Mouse (Mus musculus) heart, embryonic 16.5 days (tissue): ENCODE measurements around the gene Arpin. TPM values are rescaled to one million over a fixed set of nuclear protein-coding genes. Genes with fewer than 3 reads are reported as not detected.

Experiments used
- ATAC-seq: fragments of 200-750 bp; cut with Nextera tagmentation; replicated peaks from 2 replicates; pipeline ENCODE4 v1.8.0; 2017; ENCODE audit warnings: moderate number of reproducible peaks; ENCODE audit not compliant: insufficient read depth, low FRiP score; ENCODE audit errors: extremely low read depth
- H3K27ac ChIP-seq: fragments of 300-500 bp; sonication (generic); 2 replicates; pipeline ENCODE4 v1.5.1; 2014; ENCODE audit warnings: mild to moderate bottlenecking, low read length, control low read depth, moderate library complexity
- H3K27me3 ChIP-seq: fragments of 300-500 bp; sonication (generic); 2 replicates; pipeline ENCODE4 v1.6.1; 2014; ENCODE audit warnings: low read length, mixed read lengths; ENCODE audit not compliant: control insufficient read depth, insufficient read depth
- H3K36me3 ChIP-seq: fragments of 300-500 bp; sonication (generic); 2 replicates; pipeline ENCODE4 v1.6.1; 2014; ENCODE audit not compliant: control insufficient read depth, insufficient read depth
- H3K4me1 ChIP-seq: fragments of 300-500 bp; sonication (generic); 2 replicates; pipeline ENCODE4 v1.6.1; 2014; ENCODE audit warnings: low read length, mixed read lengths; ENCODE audit not compliant: control insufficient read depth, insufficient read depth
- H3K4me2 ChIP-seq: fragments of 300-500 bp; sonication (generic); 2 replicates; pipeline ENCODE4 v1.6.1; 2014; ENCODE audit warnings: low read depth, mild to moderate bottlenecking, control low read depth, low read length
- H3K4me3 ChIP-seq: fragments of 300-500 bp; sonication (generic); 2 replicates; pipeline ENCODE4 v1.5.1; 2014; ENCODE audit warnings: mild to moderate bottlenecking, control low read depth, low read length
- H3K9ac ChIP-seq: fragments of 300-500 bp; sonication (generic); 2 replicates; pipeline ENCODE4 v1.6.1; 2014; ENCODE audit warnings: low read length, control low read depth
- H3K9me3 ChIP-seq: fragments of 300-500 bp; sonication (generic); replicated peaks from 2 replicates; pipeline ENCODE4 v1.6.1; 2016; ENCODE audit warnings: low read length; ENCODE audit not compliant: control insufficient read depth
- WGBS: fragments of 180-500 bp; shearing (Covaris S2); extraction: QIAGEN DNeasy Blood & Tissue Kit; methylation state at CpG from one replicate; pipeline ENCODE4 v1.1.7; 2014; 5-methylcytosine and 5-hydroxymethylcytosine counted together
- microRNA-seq: library from miRNA; unstranded; fragments of <30 nt; microRNA quantifications from one replicate; pipeline ENCODE4, GENCODE M21; 2017
- polyA plus RNA-seq: library from polyadenylated mRNA; unstranded; fragments of >200 nt; fragmentation: Nextera tagmentation; extraction: Ambion mirVana; gene quantifications from 2 replicates; pipeline ENCODE4 v1.2.1, GENCODE M21; 2015

The Arpin gene
- polyA plus RNA-seq, 1 experiment from 2014 or later: 28.2 TPM

DNA sequence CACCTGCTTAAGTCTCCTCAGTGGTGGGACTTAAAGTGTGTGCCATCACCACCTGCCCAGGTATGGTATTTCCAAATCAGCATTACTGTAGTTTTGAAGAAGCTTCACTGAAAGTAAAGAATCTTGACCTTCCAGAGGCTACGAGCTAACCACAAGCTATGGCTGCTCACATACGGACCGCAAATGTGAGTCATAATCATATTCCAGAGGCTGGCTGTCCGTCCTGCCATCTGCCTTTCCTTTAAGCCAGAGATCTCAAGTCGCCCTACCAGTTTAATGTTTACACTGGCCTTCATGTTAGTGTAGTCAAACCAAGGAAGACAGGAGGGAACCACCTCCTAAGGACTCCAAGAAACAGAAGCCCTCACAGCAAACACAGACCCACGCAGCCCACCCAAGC lies 53.3 kb downstream of the Arpin start:
- peaks cover 14% of the 10 kb centered on the region for H3K36me3 ChIP-seq
- 93% methylated on average over 6 of the region's 6 CpGs for WGBS
- no peak overlapping the region for H3K27ac ChIP-seq
- ATAC-seq: no peak
- H3K9me3 ChIP-seq: no peaks in the 10 kb centered on the region
- H3K4me3 ChIP-seq: no peak overlapping the region
- H3K4me2 ChIP-seq: no peak overlapping the region
- H3K27me3 ChIP-seq: no peaks in the 10 kb centered on the region
- no peak overlapping the region for H3K9ac ChIP-seq
- no peaks in the 10 kb centered on the region; the same call in 1 of the 2 replicates for H3K4me1 ChIP-seq

GRCm38 (mm10) chr7:79880998-79881397 lies 54.2 kb downstream of the Arpin start:
- Histone ChIP-seq H3K9me3 (no peaks in the 10 kb centered on the region), H3K4me1 (no peaks in the 10 kb centered on the region), H3K4me3 (no peak overlapping the region), H3K27me3 (no peaks in the 10 kb centered on the region), H3K36me3 (peaks cover 16% of the 10 kb centered on the region), H3K4me2 (no peak overlapping the region), H3K27ac (no peak overlapping the region), H3K9ac (no peak overlapping the region)
- WGBS: 42% methylated on average over 3 of the region's 3 CpGs
- no peak; the same call in 1 of the 2 replicates for ATAC-seq

- no peak overlapping the region for H3K4me3 ChIP-seq
- no peak overlapping the region for H3K4me2 ChIP-seq
- peaks cover 16% of the 10 kb centered on the region for H3K36me3 ChIP-seq
- no peaks in the 10 kb centered on the region for H3K4me1 ChIP-seq
- no peak for ATAC-seq
- H3K27ac ChIP-seq: no peak overlapping the region
- no peak overlapping the region for H3K9ac ChIP-seq
- H3K27me3 ChIP-seq: no peaks in the 10 kb centered on the region
- 81% methylated on average over 6 of the region's 6 CpGs for WGBS
- no peaks in the 10 kb centered on the region for H3K9me3 ChIP-seq
Measured at GRCm38 (mm10) chr7:79880033-79880432, 55.1 kb downstream of the Arpin start.

DNA sequence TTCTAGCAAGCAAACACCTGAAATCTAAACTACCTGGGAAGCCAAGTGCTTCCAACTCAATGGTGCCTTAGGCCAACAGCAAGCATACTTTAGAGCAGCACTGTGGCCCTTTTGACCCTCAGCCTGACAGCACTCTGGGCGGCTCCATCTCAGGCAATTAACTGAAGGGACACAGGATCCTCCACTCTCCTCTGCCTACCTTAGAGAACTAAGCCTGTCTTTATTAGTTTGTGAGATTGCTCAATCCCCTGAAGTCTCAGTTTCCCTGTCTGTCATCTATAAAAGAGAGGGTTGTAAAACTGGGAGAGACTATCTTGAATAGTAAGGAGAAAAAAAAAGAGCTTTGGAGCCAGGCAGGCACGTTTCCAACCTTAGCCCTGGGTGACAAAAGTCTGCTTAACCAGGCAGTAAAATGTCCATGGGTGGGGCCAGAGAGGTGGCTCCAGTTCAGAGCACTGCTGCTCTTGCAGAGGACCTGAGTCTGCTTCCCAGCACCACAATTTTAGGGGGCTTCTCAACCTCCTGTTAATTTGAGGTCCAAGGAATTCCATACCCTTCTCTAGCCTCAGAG lies 56.6 kb downstream of the Arpin start:
- H3K9me3 ChIP-seq: no peaks in the 10 kb centered on the region

More for the DNA sequence above, 56.6 kb downstream of the Arpin start:
- H3K27ac ChIP-seq: no peak overlapping the region
- no peak overlapping the region for H3K4me3 ChIP-seq
- H3K9ac ChIP-seq: no peak overlapping the region
- no peak overlapping the region for H3K4me2 ChIP-seq
- no peaks in the 10 kb centered on the region for H3K27me3 ChIP-seq
- WGBS: 73% methylated on average over 2 of the region's 2 CpGs
- no peaks in the 10 kb centered on the region for H3K4me1 ChIP-seq
- ATAC-seq: no peak
- H3K36me3 ChIP-seq: peaks cover 16% of the 10 kb centered on the region

Small RNAs within 50 kb of the gene (microRNA-seq; reads per million reads assigned to microRNA genes)
- not detected for gene Gm24541

Other genes starting within 250 kb of the Arpin start
- gene Kif7, start 219.6 kb downstream of the Arpin start, polyA plus RNA-seq: 1.5 and 1.8 TPM in 2 replicates
- gene Plin1, start 202.5 kb downstream of the Arpin start, polyA plus RNA-seq: not detected in 2 replicates
- gene Pex11a, start 192.2 kb downstream of the Arpin start, polyA plus RNA-seq: 6.9 TPM in 2 replicates
- 0.32 and 0.49 TPM in 2 replicates for gene Wdr93, start 192.2 kb downstream of the Arpin start, polyA plus RNA-seq
- gene Mesp1, start 141.6 kb downstream of the Arpin start, polyA plus RNA-seq: not detected in 2 replicates
- gene Mesp2, start 124.6 kb downstream of the Arpin start, polyA plus RNA-seq: 0.18 and 0.31 TPM in 2 replicates
- gene Anpep, start 74.3 kb downstream of the Arpin start, polyA plus RNA-seq: 9.1 and 19.1 TPM in 2 replicates
- 22.2 and 23.6 TPM in 2 replicates for gene Ap3s2, start 14.7 kb downstream of the Arpin start, polyA plus RNA-seq
- gene Zfp710, start 89.5 kb upstream of the Arpin start, polyA plus RNA-seq: 12.4 and 12.6 TPM in 2 replicates
- 2,779 and 2,782 TPM in 2 replicates for gene Idh2, start 180.0 kb upstream of the Arpin start, polyA plus RNA-seq